Mouse (Mus musculus) intestine, embryonic 15.5 days (tissue): ENCODE data around the gene Kitl. TPM values are rescaled to one million over a fixed set of nuclear protein-coding genes. Genes with fewer than 3 reads are reported as not detected.
A peak's percentile ranks its signal among the peaks of the same experiment; 100 is the strongest.

Source experiments
- ATAC-seq: fragments of 200-750 bp; cut with Nextera tagmentation; 2 replicates; pipeline ENCODE4 v1.8.0; 2017; ENCODE audit warnings: moderate TSS enrichment, moderate library complexity
- H3K27ac ChIP-seq: fragments of 300-500 bp; sonication (generic); 2 replicates; pipeline ENCODE4 v1.5.1; 2015; ENCODE audit warnings: mild to moderate bottlenecking, inconsistent platforms
- H3K27me3 ChIP-seq: fragments of 300-500 bp; sonication (generic); replicated peaks from 2 replicates; pipeline ENCODE4 v1.6.1; 2015; ENCODE audit warnings: inconsistent platforms
- H3K36me3 ChIP-seq: fragments of 300-500 bp; sonication (generic); 2 replicates; pipeline ENCODE4 v1.6.1; 2015; ENCODE audit warnings: inconsistent platforms
- H3K4me1 ChIP-seq: fragments of 300-500 bp; sonication (generic); replicated peaks from 2 replicates; pipeline ENCODE4 v1.6.1; 2015; ENCODE audit warnings: inconsistent platforms
- H3K4me2 ChIP-seq: fragments of 300-500 bp; sonication (generic); replicated peaks from 2 replicates; pipeline ENCODE4 v1.6.1; 2015; ENCODE audit warnings: mild to moderate bottlenecking, inconsistent platforms
- H3K4me3 ChIP-seq: fragments of 300-500 bp; sonication (generic); replicated peaks from 2 replicates; pipeline ENCODE4 v1.5.1; 2015; ENCODE audit warnings: inconsistent platforms
- H3K9ac ChIP-seq: fragments of 300-500 bp; sonication (generic); 2 replicates; pipeline ENCODE4 v1.6.1; 2015; ENCODE audit warnings: inconsistent platforms
- H3K9me3 ChIP-seq: fragments of 300-500 bp; sonication (generic); 2 replicates; pipeline ENCODE4 v1.6.1; 2016; ENCODE audit warnings: inconsistent platforms
- WGBS: fragments of 180-500 bp; shearing (Covaris S2); methylation state at CpG from one replicate; pipeline ENCODE4 v1.1.7; 2015; 5-methylcytosine and 5-hydroxymethylcytosine counted together
- polyA plus RNA-seq: library from polyadenylated mRNA; unstranded; fragments of >200 nt; fragmentation: Nextera tagmentation; extraction: Ambion mirVana; gene quantifications from 2 replicates; pipeline ENCODE4 v1.2.1, GENCODE M21; 2015

Gene Kitl
- polyA plus RNA-seq, 1 experiment from 2014 or later = 32.7 TPM

DNA sequence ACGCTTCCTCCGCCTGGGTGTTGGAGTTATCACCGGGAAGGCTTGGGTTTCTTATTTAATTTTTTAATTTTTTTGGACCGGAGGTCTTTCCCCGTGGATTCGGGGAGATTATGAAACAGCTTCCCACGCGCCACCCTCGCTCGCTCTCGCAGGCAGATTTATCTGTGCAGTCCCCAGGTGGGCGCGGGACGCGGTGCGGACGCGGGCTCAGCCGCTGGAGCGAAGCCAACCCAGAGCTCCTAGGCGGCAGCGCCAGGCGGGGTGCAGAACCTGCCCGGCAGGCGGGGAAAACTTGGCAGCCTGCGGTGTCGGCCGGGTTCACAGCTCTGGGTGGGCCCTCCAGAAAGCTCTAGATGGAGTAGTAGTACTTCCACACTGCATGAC is 888 bp downstream of the Kitl start:
- Histone ChIP-seq H3K9ac (peak overlapping the region; percentile 87), H3K9me3 (no peaks in the 10 kb centered on the region), H3K27me3 (no peaks in the 10 kb centered on the region), H3K36me3 (no peaks in the 10 kb centered on the region), H3K4me1 (peaks cover 17% of the 10 kb centered on the region), H3K4me3 (peak overlapping the region; percentile 85), H3K27ac (peak overlapping the region; percentile 93), H3K4me2 (peak overlapping the region; percentile 86)
- under 1% methylated on average over 28 of the region's 28 CpGs for WGBS
- peak; percentile 43 for ATAC-seq

DNA sequence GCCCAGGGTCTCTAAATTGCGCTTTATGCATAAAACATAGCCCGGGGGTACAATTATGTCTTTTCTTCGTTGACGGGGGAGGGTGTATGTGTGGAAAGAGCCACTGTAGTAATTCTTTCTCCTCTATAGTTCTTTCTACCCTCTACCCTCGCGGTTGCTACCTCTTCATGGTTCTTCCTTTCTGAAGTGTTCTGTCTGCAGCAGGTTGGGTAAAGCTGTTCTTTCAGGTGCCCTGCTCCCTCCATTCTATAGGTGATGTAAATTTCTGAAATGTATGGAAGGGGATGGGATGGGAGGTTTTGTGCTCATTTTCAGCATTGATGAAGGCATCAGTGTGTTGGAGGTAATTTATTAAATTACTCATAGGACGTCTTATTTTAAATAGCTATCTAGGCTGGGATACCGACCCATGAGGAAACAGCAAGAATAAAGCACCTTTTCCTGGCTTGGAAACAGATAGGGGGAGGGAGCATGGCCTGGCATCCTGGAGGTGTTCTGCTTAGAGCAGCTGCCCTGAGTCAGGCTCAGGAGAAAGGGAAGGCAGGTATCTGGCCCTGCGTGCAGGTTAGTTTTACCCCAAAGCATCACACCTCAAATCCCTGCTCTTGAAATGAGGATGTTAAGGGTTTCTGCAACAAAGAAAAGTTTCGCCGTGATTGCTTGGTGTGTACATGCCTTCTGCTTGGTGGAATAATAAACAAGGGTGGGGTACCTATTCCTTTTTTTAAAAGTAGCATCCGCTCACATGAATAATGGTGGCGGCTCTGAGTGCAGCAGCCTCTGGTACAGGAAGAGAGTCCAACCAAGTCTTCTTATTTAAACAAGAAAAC is 1.7 kb downstream of the Kitl start:
- H3K36me3 ChIP-seq = no peaks in the 10 kb centered on the region
- no peak for ATAC-seq

DNA sequence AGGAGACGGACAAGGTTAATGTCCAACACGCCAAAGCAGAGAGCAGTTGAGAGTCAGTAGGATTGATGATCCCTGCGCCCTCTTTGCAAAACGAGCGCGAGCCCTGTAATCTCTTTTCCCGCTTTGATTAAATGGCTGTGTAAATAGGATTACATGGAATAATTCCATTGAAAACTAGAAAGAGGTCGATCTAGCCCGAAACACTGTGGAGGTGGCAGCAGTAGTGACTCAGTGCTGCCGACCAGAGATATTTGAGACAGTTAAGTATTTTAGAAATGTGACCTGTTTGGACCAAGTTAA is 2.3 kb downstream of the Kitl start:
- H3K27me3 ChIP-seq = no peaks in the 10 kb centered on the region
- ATAC-seq = no peak
- H3K27ac ChIP-seq = no peak overlapping the region
- H3K4me1 ChIP-seq = peaks cover 17% of the 10 kb centered on the region
- no peaks in the 10 kb centered on the region for H3K9me3 ChIP-seq
- no peaks in the 10 kb centered on the region for H3K36me3 ChIP-seq
- peak overlapping the region; percentile 86 for H3K4me2 ChIP-seq
- H3K4me3 ChIP-seq = peak overlapping the region; percentile 85
- 7% methylated on average over 10 of the region's 10 CpGs for WGBS
- H3K9ac ChIP-seq = no peak overlapping the region

More for the DNA sequence above, 1.7 kb downstream of the Kitl start:
- H3K4me3 ChIP-seq = peak overlapping the region; percentile 85
- peaks cover 17% of the 10 kb centered on the region for H3K4me1 ChIP-seq
- H3K27ac ChIP-seq = no peak overlapping the region
- H3K27me3 ChIP-seq = no peaks in the 10 kb centered on the region
- H3K9me3 ChIP-seq = no peaks in the 10 kb centered on the region
- peak overlapping the region; percentile 86 for H3K4me2 ChIP-seq
- 10% methylated on average over 13 of the region's 13 CpGs for WGBS
- peak overlapping the region; percentile 18; the same call in 1 of the 2 replicates for H3K9ac ChIP-seq

DNA sequence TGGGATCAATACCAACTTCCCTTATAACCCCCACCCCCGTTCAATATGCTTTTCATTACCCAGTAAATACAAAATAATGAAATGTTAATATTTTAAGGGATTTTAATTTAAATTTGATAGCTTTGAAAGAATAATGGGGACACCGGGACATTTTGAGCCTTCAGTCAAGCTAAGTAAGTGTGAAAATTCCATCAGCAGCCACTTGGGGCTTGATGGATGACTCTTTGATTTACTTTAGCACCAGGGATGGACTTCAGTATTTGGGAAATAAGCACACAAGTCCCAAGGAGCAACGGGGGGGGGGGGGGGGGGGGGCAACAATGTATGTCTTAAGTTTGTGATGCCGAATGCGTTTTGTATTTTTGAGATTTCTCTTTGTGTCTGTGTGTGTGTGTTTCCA is 3.1 kb downstream of the Kitl start:
- no peak for ATAC-seq
- no peaks in the 10 kb centered on the region for H3K9me3 ChIP-seq
- H3K4me3 ChIP-seq = no peak overlapping the region
- WGBS = 45% methylated on average over 5 of the region's 5 CpGs
- no peaks in the 10 kb centered on the region for H3K36me3 ChIP-seq
- H3K4me2 ChIP-seq = 0 out of 2 replicates have a peak overlapping the region, but pooled peaks have one; percentile 4
- H3K9ac ChIP-seq = no peak overlapping the region
- peaks cover 17% of the 10 kb centered on the region for H3K4me1 ChIP-seq
- no peaks in the 10 kb centered on the region for H3K27me3 ChIP-seq
- no peak overlapping the region for H3K27ac ChIP-seq

DNA sequence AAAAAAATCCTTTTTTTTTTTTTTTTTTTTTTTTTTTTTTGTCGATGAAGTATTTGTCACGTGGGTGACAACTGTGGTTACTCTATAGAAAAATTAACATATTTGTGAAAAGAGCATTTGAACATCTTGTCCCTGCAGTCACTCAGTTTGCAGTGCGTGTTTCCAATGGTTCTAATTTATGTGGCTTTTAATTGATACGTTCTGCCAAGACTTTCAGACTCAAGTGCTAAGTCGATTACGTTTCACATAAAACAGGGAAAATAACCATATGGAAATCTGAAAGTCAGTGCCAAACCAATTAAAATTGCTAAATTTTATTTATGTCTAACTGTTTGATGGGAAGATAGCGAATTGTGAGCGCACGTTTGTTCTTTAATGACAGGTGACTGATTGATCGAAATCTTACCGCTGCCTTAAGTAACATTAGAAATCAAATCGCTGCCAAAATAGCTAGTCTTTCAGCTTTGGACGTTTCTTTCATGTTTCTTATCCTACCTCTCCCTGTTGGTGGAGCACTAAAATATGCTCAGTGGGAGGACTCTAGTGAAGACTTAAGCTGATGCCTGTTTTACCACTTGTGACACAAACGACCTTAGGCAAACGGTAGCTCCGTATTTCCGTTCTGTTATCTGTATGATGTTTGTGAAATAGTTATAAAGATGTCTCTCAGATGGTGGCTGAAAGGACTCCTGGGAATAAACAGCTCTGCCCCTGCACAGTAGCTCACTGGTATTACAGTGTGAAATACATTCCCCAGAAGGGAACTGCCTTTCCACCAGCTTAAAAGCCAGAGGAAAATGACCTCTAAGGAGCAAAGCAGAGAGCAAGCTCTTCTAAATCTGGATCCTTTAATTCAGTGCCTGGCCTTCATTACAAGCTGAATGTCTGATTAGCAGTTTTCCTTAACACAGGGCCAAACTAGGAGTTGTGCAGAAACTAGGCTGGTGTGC is 4.1 kb downstream of the Kitl start:
- no peak for ATAC-seq
- Histone ChIP-seq H3K9me3 (no peaks in the 10 kb centered on the region), H3K4me1 (peaks cover 12% of the 10 kb centered on the region), H3K27me3 (no peaks in the 10 kb centered on the region), H3K9ac (no peak overlapping the region), H3K36me3 (no peaks in the 10 kb centered on the region), H3K4me2 (0 out of 2 replicates have a peak overlapping the region, but pooled peaks have one; percentile 5), H3K4me3 (no peak overlapping the region), H3K27ac (no peak overlapping the region)
- WGBS = 51% methylated on average over 17 of the region's 17 CpGs

DNA sequence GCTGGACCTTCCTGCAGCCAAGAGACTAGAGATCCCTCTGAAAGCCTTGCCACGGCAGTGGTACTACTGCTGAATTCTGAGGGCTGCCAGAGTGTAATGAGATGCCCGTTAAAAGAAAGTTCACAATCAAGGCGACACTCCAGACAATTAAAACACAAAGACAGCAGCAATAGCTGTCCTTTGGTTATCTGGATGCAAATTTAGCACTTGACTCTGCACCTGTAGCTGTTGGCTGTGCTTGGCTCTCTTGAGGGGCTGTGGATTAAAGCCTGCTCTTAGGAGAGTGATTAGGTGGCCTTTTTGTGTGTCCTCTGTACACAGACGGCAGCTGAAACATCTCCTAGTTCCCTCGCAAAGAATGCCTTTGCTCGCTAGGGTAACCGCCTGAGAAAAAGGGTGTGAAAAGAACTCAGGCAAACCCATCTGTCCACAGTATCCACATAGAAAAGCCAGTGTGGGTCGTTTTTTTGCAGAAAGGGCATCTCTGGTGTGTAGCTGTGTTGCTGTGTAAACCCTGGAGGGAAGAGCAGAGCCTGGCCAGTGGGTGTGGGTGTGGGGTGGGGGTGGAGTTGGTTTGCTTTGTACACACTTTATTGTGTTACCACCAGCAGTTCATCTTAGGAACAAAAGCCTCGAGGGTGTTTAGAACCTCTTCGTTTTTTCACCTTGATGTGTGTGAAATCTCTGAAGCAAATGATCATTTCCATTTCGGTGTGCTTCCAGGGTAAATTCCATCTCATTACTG is 6.8 kb downstream of the Kitl start:
- 70% methylated on average over 11 of the region's 11 CpGs for whole genome bisulfite sequencing
- H3K9ac ChIP-seq = no peak overlapping the region
- no peaks in the 10 kb centered on the region; the same call in 1 of the 2 replicates for H3K36me3 ChIP-seq
- peaks cover 7% of the 10 kb centered on the region for H3K4me1 ChIP-seq
- H3K9me3 ChIP-seq = no peaks in the 10 kb centered on the region
- no peaks in the 10 kb centered on the region for H3K27me3 ChIP-seq
- no peak for ATAC-seq
- H3K4me2 ChIP-seq = no peak overlapping the region
- H3K4me3 ChIP-seq = no peak overlapping the region
- H3K27ac ChIP-seq = no peak overlapping the region

DNA sequence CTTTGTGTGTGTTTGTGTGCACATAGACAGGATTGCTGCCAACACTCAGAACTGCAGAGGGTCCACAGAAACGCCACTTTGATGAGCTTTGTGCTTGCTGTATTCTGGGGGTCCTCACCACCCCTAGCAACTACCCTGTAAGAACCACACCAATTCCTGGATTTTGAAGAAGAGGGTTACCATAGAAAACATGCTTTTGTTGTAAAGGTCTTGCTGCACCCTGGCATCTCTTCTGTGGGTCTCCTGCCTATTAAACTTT is 7.3 kb downstream of the Kitl start:
- Histone ChIP-seq H3K4me3 (no peak overlapping the region), H3K9me3 (no peaks in the 10 kb centered on the region), H3K36me3 (no peaks in the 10 kb centered on the region; the same call in 1 of the 2 replicates), H3K4me1 (peaks cover 2% of the 10 kb centered on the region), H3K27ac (no peak overlapping the region), H3K4me2 (no peak overlapping the region), H3K27me3 (no peaks in the 10 kb centered on the region), H3K9ac (no peak overlapping the region)
- WGBS = 67% methylated on average over 1 of the region's 1 CpGs
- ATAC-seq = no peak

DNA sequence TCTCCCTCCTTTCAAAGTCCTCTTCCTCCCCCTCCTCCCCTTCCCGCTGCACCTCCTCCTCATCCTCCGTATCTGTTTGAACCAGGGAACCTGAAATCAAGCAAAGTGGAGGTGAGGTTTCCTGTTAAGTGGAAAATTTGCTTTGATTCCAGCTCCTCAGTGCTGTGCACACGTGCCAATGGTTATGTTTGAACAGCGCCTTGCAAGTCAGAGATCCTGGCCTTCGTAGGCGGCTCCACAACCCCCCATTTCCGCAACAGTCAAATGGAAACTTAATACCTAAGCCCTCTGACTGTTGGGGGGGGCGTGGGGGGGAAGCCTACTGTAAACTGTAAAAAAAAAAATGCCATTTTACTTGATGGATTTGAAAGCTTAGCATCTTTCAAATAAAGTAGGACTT is 10.2 kb downstream of the Kitl start:
- no peak overlapping the region for H3K4me2 ChIP-seq
- no peak for ATAC-seq

DNA sequence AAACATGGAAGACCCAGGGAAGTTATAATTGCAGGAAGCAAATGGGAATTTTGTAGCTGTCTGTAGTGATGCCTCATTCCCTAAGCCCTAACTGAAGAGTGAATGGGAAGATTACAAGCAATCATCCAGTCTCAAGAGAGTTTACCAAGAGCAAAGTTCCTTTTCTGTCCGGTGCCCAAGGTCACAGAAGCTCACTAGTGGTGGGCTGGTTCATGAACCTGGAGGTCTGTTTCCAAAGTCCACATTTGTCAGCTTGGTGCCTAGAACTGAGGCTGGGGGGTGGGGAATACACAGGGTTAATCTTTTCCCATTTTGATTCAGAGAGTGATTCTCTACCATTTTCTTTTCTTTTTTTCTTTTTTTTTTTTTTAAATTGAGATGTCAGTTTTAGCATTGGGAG is 11.3 kb downstream of the Kitl start:
- no peak overlapping the region for H3K27ac ChIP-seq
- no peak overlapping the region for H3K9ac ChIP-seq
- ATAC-seq = no peak
- no peaks in the 10 kb centered on the region for H3K9me3 ChIP-seq
- no peaks in the 10 kb centered on the region; the same call in 1 of the 2 replicates for H3K36me3 ChIP-seq
- no peaks in the 10 kb centered on the region for H3K27me3 ChIP-seq
- H3K4me3 ChIP-seq = no peak overlapping the region
- WGBS = 49% methylated on average over 1 of the region's 1 CpGs
- no peak overlapping the region for H3K4me2 ChIP-seq
- H3K4me1 ChIP-seq = peaks cover 8% of the 10 kb centered on the region; the same call in 1 of the 2 replicates

More for the DNA sequence above, 10.2 kb downstream of the Kitl start:
- H3K9ac ChIP-seq = no peak overlapping the region
- H3K4me1 ChIP-seq = 0 out of 2 replicates have a peak, but pooled peaks cover 2% of the 10 kb centered on the region
- no peak overlapping the region for H3K4me3 ChIP-seq
- no peaks in the 10 kb centered on the region for H3K27me3 ChIP-seq
- no peaks in the 10 kb centered on the region; the same call in 1 of the 2 replicates for H3K36me3 ChIP-seq
- 57% methylated on average over 8 of the region's 8 CpGs for WGBS
- no peak overlapping the region for H3K27ac ChIP-seq
- H3K9me3 ChIP-seq = no peaks in the 10 kb centered on the region

DNA sequence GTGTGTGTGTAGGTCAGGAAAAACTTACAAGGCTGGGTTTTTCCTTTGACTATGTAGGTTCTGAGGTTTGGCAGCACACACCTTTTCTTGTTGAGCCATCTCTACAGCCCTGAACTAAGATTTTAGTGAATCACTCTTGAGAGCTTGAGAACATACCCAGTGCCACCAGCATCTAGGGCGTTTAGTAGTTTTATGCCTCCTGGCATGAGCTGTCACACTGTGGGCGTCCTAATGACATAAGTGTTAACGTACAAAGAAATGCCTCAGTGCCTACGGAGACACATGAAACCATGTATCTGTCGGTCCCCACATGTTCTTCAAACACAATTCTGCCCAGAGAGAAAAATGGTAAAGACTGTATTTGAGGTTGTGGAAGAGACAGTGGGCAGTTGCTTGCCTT is 15.0 kb downstream of the Kitl start:
- Histone ChIP-seq H3K9me3 (no peaks in the 10 kb centered on the region), H3K36me3 (no peaks in the 10 kb centered on the region; the same call in 1 of the 2 replicates), H3K9ac (no peak overlapping the region), H3K27ac (no peak overlapping the region), H3K4me1 (peaks cover 10% of the 10 kb centered on the region; the same call in 1 of the 2 replicates), H3K4me2 (no peak overlapping the region), H3K27me3 (no peaks in the 10 kb centered on the region), H3K4me3 (no peak overlapping the region)
- WGBS = 87% methylated on average over 5 of the region's 5 CpGs
- ATAC-seq = no peak

DNA sequence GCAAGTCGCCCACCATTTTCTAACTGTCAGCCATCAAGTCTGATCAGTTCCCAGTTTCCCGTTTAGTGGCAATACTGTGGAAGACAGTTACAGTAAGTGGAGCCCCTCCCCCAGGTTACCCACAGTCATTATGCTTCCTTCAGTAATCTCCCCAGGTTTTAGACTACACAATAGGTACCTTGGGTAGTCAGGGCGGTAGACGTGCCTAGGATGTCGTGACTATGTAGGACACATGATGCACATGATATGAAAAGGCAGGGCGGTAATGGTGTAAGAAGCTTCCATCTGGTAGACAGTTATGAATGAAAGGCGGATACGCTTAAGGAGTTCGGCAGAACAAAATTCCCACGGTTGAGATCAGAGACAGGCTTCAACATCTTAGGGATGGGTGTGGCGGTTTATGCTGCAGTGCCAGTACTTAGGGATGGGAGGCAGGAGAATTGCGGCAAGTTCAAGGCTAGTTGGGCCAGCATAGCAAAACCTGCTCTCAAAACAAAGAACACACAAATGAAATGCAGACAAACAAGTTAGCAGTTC is 15.6 kb downstream of the Kitl start:
- Histone ChIP-seq H3K9me3 (no peaks in the 10 kb centered on the region), H3K9ac (no peak overlapping the region), H3K36me3 (no peaks in the 10 kb centered on the region), H3K27me3 (no peaks in the 10 kb centered on the region), H3K4me2 (peak overlapping the region; percentile 38; the same call in 1 of the 2 replicates), H3K4me3 (no peak overlapping the region), H3K4me1 (peaks cover 10% of the 10 kb centered on the region; the same call in 1 of the 2 replicates), H3K27ac (no peak overlapping the region)
- 64% methylated on average over 12 of the region's 12 CpGs for WGBS
- ATAC-seq = peak; percentile 30; the same call in 1 of the 2 replicates
